Mouse (Mus musculus): ENCODE measurements around the gene Ugcg. TPM values are rescaled to one million over a fixed set of nuclear protein-coding genes. Genes with fewer than 3 reads are reported as not detected.

Gene Ugcg
- total RNA-seq, 4 experiments from 2014 or later: 34.6 to 58.9 (median 48.2) TPM

GRCm38 (mm10) chr4:59190650-59191424 lies 1.8 kb downstream of the Ugcg start:
- no peak for DNase-seq

- DNase-seq: no peak
These were observed 5.9 kb downstream of the Ugcg start for GRCm38 (mm10) chr4:59194731-59195496.

DNA sequence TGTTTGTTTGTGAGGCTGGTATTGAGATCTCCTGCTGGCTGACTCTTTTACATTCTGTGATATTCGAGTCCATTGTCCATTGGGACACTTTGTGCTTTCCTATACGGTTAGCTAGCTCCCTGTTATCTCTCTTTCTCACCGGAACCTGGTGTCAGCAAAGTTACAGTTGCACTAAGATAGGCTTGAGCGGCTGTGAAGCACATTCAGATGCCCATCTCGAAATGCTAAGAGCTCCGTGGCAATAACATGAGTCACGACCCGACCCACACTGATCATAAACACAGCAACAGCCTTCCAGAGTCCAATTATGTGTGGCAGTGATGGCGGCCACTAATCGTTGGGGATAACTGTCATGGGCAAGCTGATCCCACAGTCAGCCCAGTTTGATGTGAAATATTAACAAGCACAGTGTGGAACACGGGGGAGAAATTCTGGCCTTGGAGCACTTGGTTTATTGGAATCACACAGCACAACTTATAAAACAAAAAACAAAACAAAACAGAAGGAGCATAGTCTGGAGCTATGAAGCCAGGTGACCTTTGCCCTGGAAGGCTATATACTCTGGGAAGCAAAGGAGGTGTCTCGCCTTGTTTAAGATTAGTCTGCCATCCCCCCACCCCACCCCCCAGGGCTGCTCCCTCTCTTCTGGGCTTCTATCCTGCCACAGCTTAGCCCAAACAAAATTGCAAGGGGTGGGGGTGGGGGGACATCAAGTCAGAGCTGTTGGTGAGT lies 7.5 kb downstream of the Ugcg start:
- no peak for DNase-seq

DNA sequence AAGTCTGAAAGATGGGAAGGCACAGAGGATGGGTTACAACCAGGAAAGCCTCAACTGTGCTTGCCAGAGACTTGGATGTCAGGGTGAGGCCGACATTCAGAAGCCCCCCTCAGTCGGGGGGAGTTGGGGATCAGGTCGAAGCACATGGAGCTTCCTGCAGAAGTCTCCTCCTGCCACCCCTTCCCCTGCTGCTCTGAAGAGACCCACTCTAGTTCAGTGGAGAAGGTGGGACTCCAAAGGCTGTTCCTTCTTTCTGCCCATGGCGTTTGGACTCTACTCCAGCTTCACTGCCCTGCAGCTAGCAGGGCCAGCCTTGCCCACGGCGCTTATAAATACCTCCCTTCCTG lies 8.0 kb downstream of the Ugcg start:
- DNase-seq: no peak

- no peak for DNase-seq
These were observed 8.4 kb downstream of the Ugcg start for GRCm38 (mm10) chr4:59197462-59197861.

DNA sequence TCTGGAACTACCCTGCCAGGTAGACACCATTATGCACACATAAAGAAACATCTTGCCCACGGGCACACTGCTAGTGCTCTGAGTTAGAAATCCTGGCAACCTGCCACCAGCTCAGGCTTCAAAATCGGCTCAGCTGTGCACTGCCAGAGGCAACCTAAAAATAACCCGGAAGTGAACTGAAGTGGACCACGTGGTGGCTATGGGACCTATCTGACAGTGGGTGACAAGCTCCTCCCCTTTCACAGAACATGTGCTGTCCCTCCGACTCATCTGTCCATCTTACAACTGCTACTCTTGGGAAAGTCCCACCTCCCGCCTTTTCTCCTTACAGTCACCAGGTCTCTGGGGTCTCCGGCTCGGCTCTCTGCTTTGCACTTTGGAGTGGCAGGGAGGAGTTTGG lies 10.3 kb downstream of the Ugcg start:
- DNase-seq: peak; percentile 41

DNA sequence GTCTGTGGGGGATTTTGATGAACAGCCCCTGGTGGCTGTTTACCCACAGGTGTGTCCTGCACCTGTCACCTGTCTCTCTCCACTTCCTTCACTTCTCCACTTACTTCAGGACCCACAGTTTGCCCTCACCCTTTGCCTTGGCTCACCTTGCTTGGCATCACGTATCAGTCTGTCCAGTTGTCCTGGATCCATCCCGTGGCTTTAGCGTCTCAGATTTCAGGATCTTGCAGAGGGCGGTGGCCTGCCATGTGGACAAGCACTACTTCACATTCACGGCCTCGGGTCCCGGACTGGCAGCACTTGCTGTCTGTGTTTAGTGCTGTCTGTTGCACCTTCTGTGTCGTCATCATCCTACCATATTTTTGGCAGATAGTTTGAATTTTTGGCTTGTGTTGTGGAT lies 10.7 kb downstream of the Ugcg start:
- no peak for DNase-seq

DNA sequence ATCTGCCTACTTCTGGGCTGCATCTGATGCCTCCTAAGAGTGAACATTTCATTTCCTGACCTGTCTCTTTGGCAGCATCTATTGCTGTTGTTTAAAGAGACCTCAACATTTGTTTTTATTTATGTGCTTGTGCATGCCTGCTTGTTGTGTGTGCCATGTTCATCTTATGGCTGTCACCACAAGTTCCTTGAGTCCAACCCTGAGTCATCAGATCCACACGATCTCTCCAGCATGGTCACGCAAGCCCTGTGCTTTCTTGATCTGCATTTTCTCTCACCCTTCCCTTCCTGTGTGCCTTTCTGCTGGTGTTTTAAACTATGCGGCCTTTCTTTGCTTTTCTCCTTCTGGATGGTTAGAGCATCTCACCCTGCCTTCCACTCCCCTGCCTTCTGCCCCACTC lies 11.6 kb downstream of the Ugcg start:
- no peak for DNase-seq

GRCm38 (mm10) chr4:59204616-59205015 lies 15.6 kb downstream of the Ugcg start:
- no peak for DNase-seq

DNA sequence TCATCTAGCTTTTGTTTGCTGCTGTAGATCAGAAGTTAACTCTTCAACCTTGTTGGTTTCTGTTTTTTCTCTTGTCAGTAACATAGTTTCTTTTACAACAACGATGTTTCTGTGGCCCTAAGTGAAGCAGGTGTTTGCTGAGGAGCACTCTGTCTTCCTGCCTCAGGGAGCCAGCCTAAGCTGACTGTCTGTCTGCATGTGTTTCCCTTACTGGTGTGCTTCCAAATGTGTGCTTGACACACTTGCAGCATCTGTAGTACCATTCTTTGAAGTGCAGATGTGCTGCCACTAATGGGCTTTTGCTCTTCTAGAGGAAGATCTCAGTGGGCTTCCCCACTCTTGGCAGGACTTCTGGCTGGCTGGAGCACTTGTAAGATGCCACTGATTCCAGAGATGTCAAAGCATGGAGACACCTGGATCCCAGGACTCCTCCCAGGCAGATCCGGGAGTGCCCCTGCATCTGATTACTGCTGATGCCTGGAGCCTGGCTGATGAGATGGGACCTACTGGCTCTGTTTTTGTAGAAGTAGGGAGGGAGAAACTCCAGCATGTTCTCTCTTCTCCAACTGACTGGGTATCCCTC lies 16.8 kb downstream of the Ugcg start:
- no peak for DNase-seq

DNA sequence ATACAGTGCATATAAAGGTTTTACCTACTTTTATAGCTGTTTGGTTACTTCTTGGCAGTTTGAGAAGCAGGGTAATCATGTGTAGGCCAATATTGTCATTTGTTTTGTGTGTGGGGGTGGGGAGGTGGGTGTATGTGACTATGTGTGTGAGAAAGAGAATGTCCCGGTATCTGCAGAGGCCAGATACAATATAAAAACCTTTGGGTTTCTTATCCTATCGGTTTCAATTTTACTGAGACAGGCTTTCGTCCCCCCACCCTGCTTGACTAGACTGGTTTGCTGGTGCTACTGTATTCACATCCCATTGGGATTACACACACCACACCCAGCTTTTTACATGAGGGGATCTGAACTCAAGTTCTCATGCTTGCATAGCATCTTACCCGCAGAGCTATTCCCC lies 17.5 kb downstream of the Ugcg start:
- no peak for DNase-seq

DNA sequence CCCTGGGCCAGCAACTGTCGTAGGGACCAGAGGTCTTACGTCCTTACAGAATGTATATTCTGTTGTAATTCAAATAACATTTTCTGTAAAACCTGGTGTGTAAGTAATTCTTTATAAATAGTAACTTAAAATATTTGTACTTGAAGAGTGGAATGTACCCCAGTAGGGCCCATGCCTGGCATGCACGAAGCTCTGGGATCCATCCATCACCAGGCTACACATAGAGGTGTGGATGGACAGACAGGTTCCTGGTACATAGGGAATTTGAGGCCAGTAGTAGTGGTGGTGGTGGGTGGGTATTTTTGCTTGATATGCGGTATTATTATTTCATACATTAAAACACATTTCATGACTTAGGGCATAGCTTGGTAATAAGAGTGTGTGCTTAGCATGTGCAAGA lies 19.6 kb downstream of the Ugcg start:
- no peak for DNase-seq

DNA sequence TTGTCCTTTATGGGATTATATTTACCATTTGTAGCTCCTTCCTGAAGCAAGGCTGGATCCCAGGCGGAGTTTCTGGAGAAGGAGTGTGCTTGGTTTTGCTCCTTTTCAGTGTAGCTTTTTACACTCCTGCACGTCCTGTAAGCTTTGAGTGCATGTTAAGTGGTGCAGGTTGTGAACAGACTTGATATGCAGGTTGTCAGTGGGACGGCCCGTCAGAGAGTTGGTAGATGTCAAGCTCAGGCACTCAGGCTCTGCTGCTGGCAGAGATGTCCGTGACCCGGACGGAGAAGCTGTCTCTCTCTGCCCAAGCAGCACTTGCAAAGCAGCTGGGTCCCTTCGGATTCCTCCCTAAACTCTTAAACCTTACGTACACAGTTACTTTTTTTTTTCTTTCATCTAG lies 22.1 kb downstream of the Ugcg start:
- no peak for DNase-seq

DNA sequence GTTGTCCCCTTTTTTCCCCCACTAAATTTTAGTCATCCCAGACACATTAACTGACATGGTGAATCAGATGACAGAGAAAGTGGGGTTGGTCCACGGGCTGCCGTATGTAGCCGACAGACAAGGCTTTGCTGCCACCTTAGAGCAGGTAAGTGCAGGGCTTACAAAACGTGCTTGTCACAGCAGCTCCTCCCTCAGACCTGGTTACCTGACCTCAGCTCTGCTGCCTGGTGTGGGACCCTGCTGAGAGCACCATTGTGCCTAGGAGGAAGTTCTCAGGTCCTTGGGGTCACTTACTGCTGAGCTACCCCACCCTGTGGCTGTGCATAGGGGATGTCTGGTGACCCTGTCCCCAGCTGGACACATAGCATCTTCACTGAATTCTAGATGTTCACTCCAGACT lies 24.8 kb downstream of the Ugcg start:
- no peak for DNase-seq

GRCm38 (mm10) chr4:59214695-59215094 lies 25.6 kb downstream of the Ugcg start:
- no peak for DNase-seq

- DNase-seq: no peak
These were observed 26.5 kb downstream of the Ugcg start for GRCm38 (mm10) chr4:59215585-59215984.

DNA sequence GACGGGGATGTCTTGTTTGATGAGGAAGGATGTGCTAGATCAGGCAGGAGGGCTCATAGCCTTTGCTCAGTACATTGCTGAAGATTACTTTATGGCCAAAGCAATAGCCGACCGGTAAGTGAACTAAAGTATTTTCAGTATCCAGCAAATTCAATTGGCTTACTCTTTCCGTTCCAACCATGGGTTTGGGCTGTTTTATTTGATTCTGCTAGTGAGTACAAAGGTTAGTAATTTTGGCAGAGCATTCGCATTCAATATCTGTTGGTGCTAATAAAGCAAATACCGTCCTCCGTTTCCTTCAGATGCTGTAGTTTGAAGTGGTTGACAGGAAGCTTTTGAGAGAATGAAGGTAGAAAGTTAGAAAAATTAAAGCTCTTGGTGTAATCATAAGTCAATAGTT lies 28.0 kb downstream of the Ugcg start:
- DNase-seq: no peak

DNA sequence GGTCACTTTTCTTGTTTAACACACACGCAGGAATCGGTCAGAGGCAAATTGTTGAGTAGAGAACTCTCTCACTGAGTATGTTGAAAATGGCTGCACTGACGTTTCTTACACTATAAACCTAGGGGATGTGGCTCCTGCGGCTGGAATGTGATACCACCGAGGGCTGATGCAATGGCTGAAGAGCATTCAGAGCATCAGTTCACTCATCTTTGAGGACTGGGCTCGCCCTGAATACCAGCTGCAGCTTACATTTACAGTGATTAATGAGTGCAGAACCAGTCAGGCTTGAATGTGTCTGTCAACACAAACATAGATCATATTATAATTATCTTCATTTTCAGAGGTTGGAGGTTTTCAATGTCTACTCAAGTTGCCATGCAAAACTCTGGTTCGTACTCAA lies 29.1 kb downstream of the Ugcg start:
- no peak for DNase-seq

DNA sequence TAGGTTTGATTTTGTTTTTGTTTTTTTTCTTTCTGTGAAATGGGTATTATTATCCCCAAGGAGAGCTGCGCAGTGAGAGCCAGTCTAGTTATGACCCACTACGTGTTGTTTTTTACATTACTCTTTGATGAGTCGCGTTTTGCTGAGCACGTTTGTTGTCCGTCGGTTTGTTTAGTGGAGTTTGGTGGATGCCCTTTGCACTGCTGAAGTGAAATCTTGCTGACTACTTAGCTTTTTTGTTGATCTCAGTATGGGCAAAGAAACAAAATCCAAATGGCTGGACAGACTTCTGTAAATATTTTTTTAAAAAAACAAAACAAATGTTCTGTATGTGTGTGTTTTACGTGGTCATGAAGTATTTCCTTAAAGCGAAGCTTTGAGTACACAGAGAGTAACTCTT lies 33.2 kb downstream of the Ugcg start:
- no peak for DNase-seq

DNA sequence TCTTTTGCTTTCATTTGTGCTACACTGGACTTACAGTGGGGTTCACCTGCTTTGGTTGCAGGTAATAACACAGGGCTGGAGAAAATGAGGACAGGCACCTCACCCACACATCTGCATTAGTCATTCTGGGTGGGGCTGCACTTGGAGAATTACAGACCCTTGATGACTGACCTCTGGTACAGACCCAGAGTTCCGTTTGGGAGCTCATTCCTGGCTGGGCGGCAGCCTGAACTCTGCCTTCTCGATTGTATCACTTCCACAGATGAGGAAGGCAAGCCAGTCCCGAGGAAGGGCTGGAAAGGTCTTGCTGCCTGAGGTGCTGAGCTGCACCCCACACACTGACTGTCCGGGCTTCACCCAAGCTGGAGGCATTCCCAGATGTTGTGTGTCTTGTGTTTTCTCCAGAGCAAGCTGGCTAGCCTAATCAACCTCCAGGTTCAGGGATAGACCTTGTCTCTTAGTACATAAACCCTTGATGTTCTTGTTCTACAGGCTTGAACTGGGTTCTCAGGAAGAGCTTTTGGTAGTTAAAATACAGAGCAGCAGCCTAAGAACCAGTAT lies 34.1 kb downstream of the Ugcg start:
- no peak for DNase-seq

DNA sequence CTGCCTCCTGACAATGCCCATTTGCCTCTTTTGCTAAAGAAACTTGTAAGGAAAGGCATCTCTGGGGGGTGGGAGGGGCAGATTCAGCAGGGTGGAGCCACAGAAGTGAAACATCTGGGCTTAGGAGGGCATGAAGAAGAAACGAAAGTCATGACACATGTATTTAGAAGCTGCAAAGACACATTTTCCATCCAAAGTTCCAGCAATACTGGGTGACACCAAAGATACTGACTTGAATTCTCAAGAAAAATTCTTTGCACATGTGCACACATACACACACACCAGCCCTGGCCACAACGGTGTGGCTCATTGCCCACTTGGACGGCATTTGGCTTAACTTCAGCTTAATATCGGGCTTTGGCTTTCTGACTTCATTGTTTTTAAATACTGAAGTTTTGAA lies 35.8 kb downstream of the Ugcg start:
- no peak for DNase-seq

DNA sequence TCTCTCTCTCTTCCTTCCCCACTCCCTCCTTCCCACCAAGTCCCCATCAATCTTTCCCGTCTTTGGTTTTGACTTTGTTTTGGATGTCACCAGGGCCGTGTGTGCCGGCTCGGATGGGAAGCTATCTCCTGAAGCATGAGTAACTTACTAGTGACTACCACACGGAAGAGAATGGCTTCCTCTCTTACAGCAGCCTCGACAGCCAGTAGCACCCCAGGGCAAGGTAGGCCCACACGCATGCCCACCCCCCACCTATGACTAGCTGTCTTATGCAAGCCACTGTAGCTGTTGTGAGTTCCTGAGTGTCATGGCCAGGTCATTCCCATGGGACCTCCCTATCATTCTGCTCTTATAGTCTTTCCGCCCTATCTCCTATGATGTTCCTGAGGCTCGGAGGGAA lies 38.0 kb downstream of the Ugcg start:
- DNase-seq: no peak

DNA sequence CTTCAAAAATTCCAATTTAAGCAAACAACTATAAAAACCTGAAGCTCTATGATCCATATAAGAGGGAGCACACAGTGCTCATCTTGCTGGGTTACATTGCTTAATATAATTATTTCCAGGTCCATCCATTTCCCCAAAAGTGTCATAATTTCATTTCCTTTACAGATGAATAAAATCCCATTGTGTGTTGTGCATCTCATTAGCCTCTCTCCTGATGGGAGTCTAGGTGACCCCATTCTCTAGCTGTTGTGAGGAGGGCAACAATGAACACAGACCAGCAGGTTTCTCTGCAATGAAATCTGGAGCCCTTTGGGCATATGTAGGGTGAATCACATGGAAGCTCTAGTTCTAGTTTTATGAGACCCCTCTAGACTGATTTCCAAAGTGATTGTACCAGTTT lies 39.9 kb downstream of the Ugcg start:
- DNase-seq: no peak

Measured in adrenal gland, adult 8-10 months (tissue).